Mouse (Mus musculus): ENCODE results near the gene Dnm3. TPM values are rescaled to one million over a fixed set of nuclear protein-coding genes. Genes with fewer than 3 reads are reported as not detected.

Dnm3 gene
- polyA plus RNA-seq, 1 experiment from 2014 or later: 27.8 TPM

GRCm38 (mm10) chr1:162160718-162161117 lies 317.1 kb downstream of the Dnm3 start:
- Histone ChIP-seq H3K36me3 (no peaks in the 10 kb centered on the region), H3K27me3 (replicated peaks) (no peaks in the 10 kb centered on the region), H3K4me3 (no peak overlapping the region), H3K4me2 (replicated peaks) (no peak overlapping the region), H3K9me3 (no peaks in the 10 kb centered on the region), H3K27ac (no peak overlapping the region), H3K4me1 (0 out of 2 replicates have a peak, but pooled peaks cover 4% of the 10 kb centered on the region), H3K9ac (no peak overlapping the region)
- ATAC-seq (ENCODE audit: low FRiP score, low read depth): no peak
- WGBS: 72% methylated on average over 1 of the region's 1 CpGs

GRCm38 (mm10) chr1:162158486-162158885 lies 319.3 kb downstream of the Dnm3 start:
- 87% methylated on average over 2 of the region's 2 CpGs for WGBS
- no peak overlapping the region for H3K4me2 ChIP-seq (replicated peaks)
- no peak for ATAC-seq (ENCODE audit: low FRiP score, low read depth)
- H3K27me3 ChIP-seq (replicated peaks): no peaks in the 10 kb centered on the region
- H3K9me3 ChIP-seq: no peaks in the 10 kb centered on the region
- H3K4me1 ChIP-seq: 0 out of 2 replicates have a peak, but pooled peaks cover 4% of the 10 kb centered on the region
- no peak overlapping the region for H3K4me3 ChIP-seq
- H3K9ac ChIP-seq: no peak overlapping the region
- H3K36me3 ChIP-seq: no peaks in the 10 kb centered on the region
- no peak overlapping the region for H3K27ac ChIP-seq

- H3K27ac ChIP-seq: no peak overlapping the region
- no peak for ATAC-seq (ENCODE audit: low FRiP score, low read depth)
- H3K4me1 ChIP-seq: 0 out of 2 replicates have a peak, but pooled peaks cover 4% of the 10 kb centered on the region
- no peaks in the 10 kb centered on the region for H3K27me3 ChIP-seq (replicated peaks)
- WGBS: 92% methylated on average over 5 of the region's 5 CpGs
- H3K36me3 ChIP-seq: no peaks in the 10 kb centered on the region
- no peak overlapping the region for H3K4me2 ChIP-seq (replicated peaks)
- H3K9ac ChIP-seq: no peak overlapping the region
- no peak overlapping the region for H3K4me3 ChIP-seq
- H3K9me3 ChIP-seq: no peaks in the 10 kb centered on the region
Measured at GRCm38 (mm10) chr1:162157659-162158058, 320.2 kb downstream of the Dnm3 start.

- Histone ChIP-seq H3K4me1 (no peaks in the 10 kb centered on the region), H3K36me3 (no peaks in the 10 kb centered on the region), H3K27ac (no peak overlapping the region), H3K9me3 (no peaks in the 10 kb centered on the region), H3K27me3 (replicated peaks) (no peaks in the 10 kb centered on the region), H3K9ac (no peak overlapping the region), H3K4me2 (replicated peaks) (no peak overlapping the region), H3K4me3 (no peak overlapping the region)
- WGBS: 91% methylated on average over 5 of the region's 5 CpGs
- no peak for ATAC-seq (ENCODE audit: low FRiP score, low read depth)
Measured at GRCm38 (mm10) chr1:162156873-162157272, 321.0 kb downstream of the Dnm3 start.

GRCm38 (mm10) chr1:162155546-162155945 lies 322.3 kb downstream of the Dnm3 start:
- H3K36me3 ChIP-seq: no peaks in the 10 kb centered on the region
- no peak for ATAC-seq (ENCODE audit: low FRiP score, low read depth)
- H3K9ac ChIP-seq: no peak overlapping the region
- no peak overlapping the region for H3K27ac ChIP-seq
- H3K4me3 ChIP-seq: no peak overlapping the region
- no peaks in the 10 kb centered on the region for H3K4me1 ChIP-seq
- 93% methylated on average over 3 of the region's 3 CpGs for WGBS
- H3K27me3 ChIP-seq (replicated peaks): no peaks in the 10 kb centered on the region
- no peak overlapping the region for H3K4me2 ChIP-seq (replicated peaks)
- no peaks in the 10 kb centered on the region for H3K9me3 ChIP-seq

GRCm38 (mm10) chr1:162153118-162153517 lies 324.7 kb downstream of the Dnm3 start:
- no peaks in the 10 kb centered on the region for H3K27me3 ChIP-seq (replicated peaks)
- H3K4me2 ChIP-seq (replicated peaks): no peak overlapping the region
- no peak overlapping the region for H3K9ac ChIP-seq
- no peak for ATAC-seq (ENCODE audit: low FRiP score, low read depth)
- no peaks in the 10 kb centered on the region for H3K9me3 ChIP-seq
- H3K27ac ChIP-seq: no peak overlapping the region
- WGBS: 84% methylated on average over 5 of the region's 5 CpGs
- H3K4me1 ChIP-seq: no peaks in the 10 kb centered on the region
- no peaks in the 10 kb centered on the region for H3K36me3 ChIP-seq
- H3K4me3 ChIP-seq: no peak overlapping the region

GRCm38 (mm10) chr1:162149730-162150129 lies 328.1 kb downstream of the Dnm3 start:
- WGBS: 94% methylated on average over 3 of the region's 3 CpGs
- H3K4me2 ChIP-seq (replicated peaks): no peak overlapping the region

GRCm38 (mm10) chr1:162147554-162147953 lies 330.3 kb downstream of the Dnm3 start:
- no peak for ATAC-seq (ENCODE audit: low FRiP score, low read depth)
- WGBS: 89% methylated on average over 3 of the region's 3 CpGs
- Histone ChIP-seq H3K36me3 (no peaks in the 10 kb centered on the region), H3K27ac (no peak overlapping the region), H3K4me3 (no peak overlapping the region), H3K27me3 (replicated peaks) (no peaks in the 10 kb centered on the region), H3K4me2 (replicated peaks) (no peak overlapping the region), H3K9me3 (no peaks in the 10 kb centered on the region), H3K9ac (no peak overlapping the region), H3K4me1 (no peaks in the 10 kb centered on the region)

More at GRCm38 (mm10) chr1:162149730-162150129, 328.1 kb downstream of the Dnm3 start:
- H3K9ac ChIP-seq: no peak overlapping the region
- no peak for ATAC-seq (ENCODE audit: low FRiP score, low read depth)
- no peaks in the 10 kb centered on the region for H3K4me1 ChIP-seq
- H3K9me3 ChIP-seq: no peaks in the 10 kb centered on the region
- no peaks in the 10 kb centered on the region for H3K36me3 ChIP-seq
- H3K4me3 ChIP-seq: no peak overlapping the region
- no peaks in the 10 kb centered on the region for H3K27me3 ChIP-seq (replicated peaks)
- H3K27ac ChIP-seq: no peak overlapping the region

GRCm38 (mm10) chr1:162145748-162146147 lies 332.1 kb downstream of the Dnm3 start:
- H3K4me3 ChIP-seq: no peak overlapping the region
- WGBS: 74% methylated on average over 5 of the region's 6 CpGs
- no peaks in the 10 kb centered on the region for H3K27me3 ChIP-seq (replicated peaks)
- H3K27ac ChIP-seq: no peak overlapping the region
- H3K4me1 ChIP-seq: no peaks in the 10 kb centered on the region
- no peak overlapping the region for H3K4me2 ChIP-seq (replicated peaks)
- H3K36me3 ChIP-seq: no peaks in the 10 kb centered on the region
- H3K9me3 ChIP-seq: no peaks in the 10 kb centered on the region
- H3K9ac ChIP-seq: no peak overlapping the region
- ATAC-seq (ENCODE audit: low FRiP score, low read depth): no peak

GRCm38 (mm10) chr1:162144992-162145391 lies 332.8 kb downstream of the Dnm3 start:
- Histone ChIP-seq H3K27ac (no peak overlapping the region), H3K36me3 (no peaks in the 10 kb centered on the region), H3K4me3 (no peak overlapping the region), H3K4me2 (replicated peaks) (no peak overlapping the region), H3K9me3 (no peaks in the 10 kb centered on the region), H3K27me3 (replicated peaks) (no peaks in the 10 kb centered on the region), H3K4me1 (no peaks in the 10 kb centered on the region), H3K9ac (no peak overlapping the region)
- ATAC-seq (ENCODE audit: low FRiP score, low read depth): no peak
- WGBS: 33% methylated on average over 1 of the region's 1 CpGs

- no peak overlapping the region for H3K4me3 ChIP-seq
- ATAC-seq (ENCODE audit: low FRiP score, low read depth): no peak
- no peak overlapping the region for H3K9ac ChIP-seq
- H3K9me3 ChIP-seq: no peaks in the 10 kb centered on the region
- H3K36me3 ChIP-seq: no peaks in the 10 kb centered on the region
- no peak overlapping the region for H3K27ac ChIP-seq
- no peaks in the 10 kb centered on the region for H3K4me1 ChIP-seq
- H3K27me3 ChIP-seq (replicated peaks): no peaks in the 10 kb centered on the region
- H3K4me2 ChIP-seq (replicated peaks): no peak overlapping the region
- 64% methylated on average over 6 of the region's 6 CpGs for WGBS
Measured at GRCm38 (mm10) chr1:162143974-162144912, 333.6 kb downstream of the Dnm3 start.

- Histone ChIP-seq H3K27me3 (replicated peaks) (no peaks in the 10 kb centered on the region), H3K4me2 (replicated peaks) (no peak overlapping the region), H3K4me3 (no peak overlapping the region), H3K4me1 (no peaks in the 10 kb centered on the region), H3K9ac (no peak overlapping the region), H3K27ac (no peak overlapping the region), H3K9me3 (no peaks in the 10 kb centered on the region), H3K36me3 (no peaks in the 10 kb centered on the region)
- 85% methylated on average over 7 of the region's 7 CpGs for WGBS
- ATAC-seq (ENCODE audit: low FRiP score, low read depth): no peak
Measured at GRCm38 (mm10) chr1:162142285-162142684, 335.5 kb downstream of the Dnm3 start.

GRCm38 (mm10) chr1:162136328-162136727 lies 341.5 kb downstream of the Dnm3 start:
- Histone ChIP-seq H3K4me1 (no peaks in the 10 kb centered on the region), H3K9me3 (no peaks in the 10 kb centered on the region), H3K9ac (no peak overlapping the region), H3K4me3 (no peak overlapping the region), H3K36me3 (no peaks in the 10 kb centered on the region), H3K4me2 (replicated peaks) (no peak overlapping the region), H3K27me3 (replicated peaks) (no peaks in the 10 kb centered on the region), H3K27ac (no peak overlapping the region)
- ATAC-seq (ENCODE audit: low FRiP score, low read depth): no peak
- WGBS: 61% methylated on average over 4 of the region's 4 CpGs

Data from neural tube, embryonic 12.5 days (tissue).